Mouse (Mus musculus) embryonic facial prominence, embryonic 12.5 days (tissue): ENCODE data around the gene Krt76. TPM values are rescaled to one million over a fixed set of nuclear protein-coding genes. Genes with fewer than 3 reads are reported as not detected.

Experiments used
- microRNA-seq: library from miRNA; unstranded; fragments of <30 nt; microRNA quantifications from one replicate; pipeline ENCODE4, GENCODE M21; 2017
- polyA plus RNA-seq: library from polyadenylated mRNA; unstranded; fragments of >200 nt; fragmentation: Nextera tagmentation; extraction: Ambion mirVana; gene quantifications from 2 replicates; pipeline ENCODE4 v1.2.1, GENCODE M21; 2016

The Krt76 gene
- polyA plus RNA-seq, 1 experiment from 2014 or later, result not detected

Small RNA genes within 50 kb of the gene (microRNA-seq; reads per million reads assigned to microRNA genes)
- not detected for gene Gm44356

Other genes starting within 250 kb of the Krt76 start
- gene Gm5478, start 245.5 kb downstream of the Krt76 start, polyA plus RNA-seq, result not detected in 2 replicates
- gene Krt6b, start 212.6 kb downstream of the Krt76 start, polyA plus RNA-seq, result not detected in 2 replicates
- 1.4 and 1.6 TPM in 2 replicates for gene Krt6a, start 198.6 kb downstream of the Krt76 start, polyA plus RNA-seq
- 73.2 and 80.6 TPM in 2 replicates for gene Krt5, start 180.0 kb downstream of the Krt76 start, polyA plus RNA-seq
- not detected in 2 replicates for gene Krt71, start 149.8 kb downstream of the Krt76 start, polyA plus RNA-seq
- not detected in 2 replicates for gene Krt72, start 106.5 kb downstream of the Krt76 start, polyA plus RNA-seq
- 0.08 TPM in 1 of 2 replicates, not detected in the other for gene Krt73, start 90.6 kb downstream of the Krt76 start, polyA plus RNA-seq
- gene Krt2, start 74.8 kb downstream of the Krt76 start, polyA plus RNA-seq, result not detected in 2 replicates
- 2.4 and 3.4 TPM in 2 replicates for gene Krt1, start 42.1 kb downstream of the Krt76 start, polyA plus RNA-seq
- gene Krt77, start 23.2 kb downstream of the Krt76 start, polyA plus RNA-seq, result 0.08 TPM in 1 of 2 replicates, not detected in the other
- gene Krt4, start 31.8 kb upstream of the Krt76 start, polyA plus RNA-seq, result 0.20 and 0.68 TPM in 2 replicates
- gene Krt79, start 47.4 kb upstream of the Krt76 start, polyA plus RNA-seq, result 0.28 TPM in 1 of 2 replicates, not detected in the other
- 0.13 TPM in 1 of 2 replicates, not detected in the other for gene Krt78, start 61.4 kb upstream of the Krt76 start, polyA plus RNA-seq
- gene Krt8, start 111.6 kb upstream of the Krt76 start, polyA plus RNA-seq, result 45.6 and 56.5 TPM in 2 replicates
- 47.5 and 50.6 TPM in 2 replicates for gene Krt18, start 135.3 kb upstream of the Krt76 start, polyA plus RNA-seq
- 113 and 120 TPM in 2 replicates for gene Eif4b, start 180.9 kb upstream of the Krt76 start, polyA plus RNA-seq
- 29.6 and 34.0 TPM in 2 replicates for gene Tns2, start 207.5 kb upstream of the Krt76 start, polyA plus RNA-seq
- gene Spryd3, start 243.3 kb upstream of the Krt76 start, polyA plus RNA-seq, result 15.6 and 15.7 TPM in 2 replicates